Mouse (Mus musculus) megakaryocyte-erythroid progenitor cell, adult 5-6 weeks (primary cell): ENCODE results near the gene Faf1. TPM values are rescaled to one million over a fixed set of nuclear protein-coding genes. Genes with fewer than 3 reads are reported as not detected.

Experiments
- ATAC-seq: replicated peaks from 2 replicates; pipeline ENCODE4 v1.8.0; 2016; ENCODE audit warnings: mild to moderate bottlenecking, inconsistent platforms; ENCODE audit not compliant: severe bottlenecking, poor library complexity, low FRiP score, low TSS enrichment
- total RNA-seq, 2 experiments: library from RNA; stranded (forward) in 1 of 2; stranded (reverse) in 1 of 2; fragments of 200-1000, 215-1000 nt in 1 of 2; fragments of >200 nt in 1 of 2; fragmentation: Nextera tagmentation in 1 of 2; gene quantifications; 2 replicates each; pipeline ENCODE4 v1.2.3; 2014 to 2017

Gene Faf1
- total RNA-seq, 2 experiments from 2014 or later = 36.9 to 45.1 TPM

DNA sequence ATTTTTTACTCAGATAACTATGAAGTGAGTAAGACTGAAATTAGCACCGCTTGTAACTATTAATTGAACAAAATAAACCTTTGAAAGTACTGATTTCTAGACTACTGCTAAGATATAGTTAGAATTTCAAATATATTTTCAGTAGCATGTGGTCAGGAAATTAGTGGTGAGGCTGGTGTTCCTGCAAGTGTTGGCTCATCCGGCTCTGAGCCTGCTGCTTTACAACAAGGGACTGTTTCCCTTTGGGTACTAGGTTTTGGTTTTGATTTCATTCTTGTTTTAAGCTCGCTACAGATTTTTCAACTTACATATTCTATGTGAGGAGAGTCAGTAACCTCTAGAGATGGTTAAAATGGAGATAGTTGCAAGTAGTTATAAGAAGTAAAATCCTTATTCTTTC, 84.1 kb downstream of the Faf1 start:
- no peak for ATAC-seq

DNA sequence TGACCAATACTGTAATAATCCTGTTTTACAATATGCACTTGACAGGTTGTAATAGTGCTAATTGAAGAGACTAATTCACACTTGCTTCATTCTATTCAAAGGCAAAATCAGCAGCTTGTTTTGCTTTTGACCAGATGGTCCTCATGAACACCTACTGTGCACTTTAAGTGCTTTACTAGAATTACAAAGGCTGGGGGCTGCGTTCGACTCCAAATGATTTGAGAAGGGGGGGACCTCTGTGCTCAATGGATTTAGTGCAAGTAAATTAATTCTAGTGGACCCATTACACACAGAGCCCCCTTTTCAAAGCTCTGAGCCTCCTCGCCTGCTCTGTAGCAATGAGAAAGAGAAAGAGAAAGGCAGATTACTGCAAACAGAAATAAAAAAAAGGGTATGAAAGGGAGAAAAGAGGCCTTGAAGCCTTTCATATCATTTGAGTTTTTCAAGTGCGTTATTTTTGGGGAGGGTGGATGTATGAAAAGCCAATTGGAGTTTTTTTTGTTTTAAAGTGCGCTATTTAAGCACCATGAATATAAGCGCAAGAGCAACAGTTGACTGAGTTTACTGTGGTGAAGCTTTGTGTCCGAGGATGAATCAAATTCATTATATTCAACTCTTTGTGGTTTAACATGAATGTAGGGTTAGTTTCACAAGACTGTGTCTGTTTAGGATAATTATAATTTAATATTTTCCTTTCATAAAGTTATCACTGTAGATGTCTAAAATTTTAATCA, 86.5 kb downstream of the Faf1 start:
- no peak for ATAC-seq

DNA sequence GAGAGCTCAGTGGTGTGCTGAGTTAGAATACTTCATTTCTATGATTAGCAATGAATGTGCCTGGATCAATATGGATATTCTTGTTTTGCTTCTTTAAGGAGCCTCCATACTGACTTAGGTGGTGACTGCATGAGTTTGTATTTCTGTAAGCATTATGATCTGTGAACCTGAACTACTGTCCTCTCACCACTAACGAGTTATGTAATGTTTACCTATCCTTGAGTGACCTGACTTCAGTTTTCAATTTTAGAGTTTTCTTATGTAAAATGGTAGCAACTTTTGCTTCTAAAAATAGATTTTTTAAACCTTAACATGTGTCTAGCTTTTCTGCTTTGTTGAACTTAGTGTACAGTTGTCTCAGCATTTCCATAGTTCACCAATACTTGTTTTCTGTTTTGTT, 92.7 kb downstream of the Faf1 start:
- no peak for ATAC-seq

DNA sequence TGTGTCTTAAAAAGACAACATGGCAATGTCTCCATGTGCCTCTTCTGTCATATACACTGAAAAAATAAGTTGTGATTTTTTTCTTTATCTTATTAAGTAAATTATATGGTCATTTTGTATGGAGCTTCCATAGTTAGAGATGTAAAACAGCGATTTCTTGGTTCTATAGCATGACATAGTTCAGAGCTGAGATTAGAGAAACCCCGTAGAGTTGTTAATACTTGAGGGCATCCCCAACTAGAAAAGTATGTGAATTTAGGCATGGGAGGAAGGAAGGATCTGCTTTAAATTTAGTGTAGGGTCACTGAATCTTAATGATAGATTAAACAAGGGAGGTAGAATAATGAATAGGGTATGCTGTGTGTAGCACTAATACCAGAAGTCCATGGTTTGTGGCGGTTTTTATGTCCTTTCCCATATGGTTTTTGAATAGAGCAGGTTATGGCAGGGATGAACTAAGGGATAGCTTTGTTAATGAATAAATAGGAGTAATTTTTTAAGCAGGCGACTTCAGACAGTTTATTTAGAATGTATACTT, 106.3 kb downstream of the Faf1 start:
- no peak for ATAC-seq

DNA sequence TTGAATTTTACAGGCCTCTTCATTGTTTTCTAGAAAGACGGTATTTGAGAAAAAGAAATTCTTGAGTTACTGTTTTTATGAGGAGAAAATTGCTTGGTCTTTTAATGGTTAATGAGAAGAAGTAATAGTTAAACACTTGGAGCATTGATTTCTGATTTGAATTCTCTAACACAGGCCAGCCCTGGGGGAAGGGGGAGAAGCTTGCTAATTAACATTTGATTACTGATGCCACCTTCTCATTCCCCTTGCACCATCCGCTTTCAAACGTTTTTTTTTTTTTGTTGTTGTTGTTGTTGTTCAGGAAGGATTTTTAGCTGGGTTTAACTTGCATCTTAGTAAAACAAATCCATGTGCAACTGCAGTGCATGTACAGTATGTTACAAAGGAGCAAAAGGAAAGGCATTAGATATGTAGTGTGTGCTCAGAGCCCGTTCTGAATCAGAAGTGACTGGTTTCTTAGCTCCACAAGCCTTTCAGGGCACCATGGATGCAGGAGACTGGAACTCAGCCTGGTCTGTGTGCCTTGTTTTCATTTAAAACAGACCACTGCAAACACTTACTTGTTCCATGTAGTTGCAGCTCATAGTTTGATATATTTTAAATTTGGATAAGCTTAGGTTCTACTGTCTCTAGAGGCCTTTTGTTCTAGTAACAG, 113.1 kb downstream of the Faf1 start:
- ATAC-seq = no peak

DNA sequence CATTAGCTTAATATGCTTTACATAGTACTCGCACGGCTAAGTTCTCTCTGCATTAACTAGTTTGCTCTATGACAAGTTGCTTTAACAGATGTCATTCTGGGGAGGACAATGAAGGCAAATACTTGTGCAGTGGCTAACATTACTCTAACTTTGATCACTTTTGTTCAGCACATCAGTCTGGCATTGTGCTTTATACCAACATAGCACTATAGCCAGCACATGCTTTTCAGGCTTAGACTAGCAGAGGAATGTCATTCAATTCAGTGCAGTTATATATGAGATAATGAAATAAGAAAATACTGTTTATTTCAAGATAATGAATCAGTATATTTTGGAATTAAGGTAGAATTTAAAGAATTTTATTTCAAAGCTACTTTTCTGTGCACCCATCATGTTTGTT, 115.9 kb downstream of the Faf1 start:
- no peak for ATAC-seq

DNA sequence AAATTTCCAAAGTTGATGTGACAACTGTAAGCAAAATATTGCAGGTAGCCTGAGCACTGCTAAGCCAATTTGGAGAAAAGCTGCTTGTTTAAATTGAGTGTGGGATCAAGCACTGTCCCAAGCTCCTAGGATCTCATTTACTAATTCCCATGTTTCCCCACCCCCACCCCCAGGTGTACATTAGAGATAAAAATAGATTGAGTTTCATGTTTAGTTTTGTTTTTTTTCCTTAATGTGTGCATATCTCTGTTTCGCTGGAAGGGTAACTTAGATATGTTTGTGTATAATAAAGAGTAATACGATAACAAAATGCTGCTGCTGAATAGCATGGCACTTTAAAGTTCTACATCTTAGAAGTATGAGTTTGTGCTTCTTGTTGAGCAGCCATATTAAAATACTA, 116.7 kb downstream of the Faf1 start:
- ATAC-seq = peak; percentile 59

DNA sequence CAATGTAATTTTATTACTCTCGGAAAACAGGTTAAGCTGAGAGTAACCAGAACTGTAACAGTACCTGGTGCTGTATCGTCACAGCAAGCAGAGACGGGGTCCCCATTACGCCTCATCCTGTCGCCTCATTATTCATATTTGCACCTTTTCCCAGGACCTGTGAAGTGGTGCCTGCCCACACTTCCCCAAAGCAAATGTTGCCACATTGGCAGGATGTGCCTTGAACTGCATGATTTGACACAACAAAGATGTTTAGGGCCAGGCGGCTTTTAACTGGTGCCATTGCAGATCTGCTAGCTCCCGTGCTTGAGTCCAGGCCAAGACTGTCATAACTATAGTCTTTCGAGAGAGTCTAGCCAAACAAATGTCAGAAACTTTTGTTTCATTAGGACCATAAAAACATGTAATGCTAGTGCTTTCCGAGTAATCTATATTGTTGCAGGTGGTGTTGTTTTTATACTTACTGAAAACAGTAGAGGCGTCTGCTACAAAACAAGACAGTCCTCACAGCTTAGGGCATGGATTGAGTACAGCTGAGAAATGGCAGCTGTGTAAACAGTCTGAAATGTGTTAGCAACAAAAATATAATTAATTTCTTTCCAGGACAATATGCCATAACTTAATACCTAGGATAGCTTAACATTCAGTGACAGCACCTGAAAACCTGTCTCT, 121.3 kb downstream of the Faf1 start:
- no peak for ATAC-seq

DNA sequence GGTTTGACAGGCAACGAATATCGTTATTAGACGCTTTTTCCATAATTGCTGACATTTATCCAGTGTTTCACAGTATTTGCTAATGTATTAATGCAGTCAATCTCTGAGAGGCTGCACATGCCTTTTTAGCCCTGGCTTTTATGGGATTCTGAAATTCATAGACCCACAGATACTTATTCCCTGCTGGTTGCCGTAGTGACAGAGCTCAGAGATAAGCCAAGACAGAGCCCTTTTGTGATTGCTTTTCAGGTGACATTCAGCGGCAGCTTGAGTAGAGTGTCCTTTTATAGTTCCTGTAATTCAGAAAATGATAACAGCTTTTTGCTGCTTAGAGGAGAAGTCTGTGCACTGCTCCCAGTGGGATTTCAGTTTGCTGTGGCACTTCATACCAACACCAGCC, 130.0 kb downstream of the Faf1 start:
- no peak for ATAC-seq

DNA sequence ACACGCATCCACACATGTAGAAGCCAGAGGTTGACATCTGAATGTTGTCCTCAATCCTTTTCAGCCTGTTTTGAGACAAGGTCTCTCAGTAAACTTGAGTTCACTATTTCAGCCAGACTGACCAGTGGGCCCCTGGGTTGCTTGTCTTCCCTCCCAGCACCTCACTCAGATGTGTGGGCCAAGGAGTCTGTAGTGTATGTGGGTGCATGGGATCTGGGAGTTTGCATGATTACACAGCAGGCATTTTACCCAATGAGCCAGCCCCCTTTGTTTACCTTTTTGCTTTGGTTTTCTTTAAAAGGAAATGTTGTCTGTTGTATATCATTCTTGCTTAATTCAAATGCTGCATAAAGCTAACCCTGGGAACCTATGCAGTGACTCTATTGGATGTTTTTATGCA, 138.8 kb downstream of the Faf1 start:
- no peak for ATAC-seq

DNA sequence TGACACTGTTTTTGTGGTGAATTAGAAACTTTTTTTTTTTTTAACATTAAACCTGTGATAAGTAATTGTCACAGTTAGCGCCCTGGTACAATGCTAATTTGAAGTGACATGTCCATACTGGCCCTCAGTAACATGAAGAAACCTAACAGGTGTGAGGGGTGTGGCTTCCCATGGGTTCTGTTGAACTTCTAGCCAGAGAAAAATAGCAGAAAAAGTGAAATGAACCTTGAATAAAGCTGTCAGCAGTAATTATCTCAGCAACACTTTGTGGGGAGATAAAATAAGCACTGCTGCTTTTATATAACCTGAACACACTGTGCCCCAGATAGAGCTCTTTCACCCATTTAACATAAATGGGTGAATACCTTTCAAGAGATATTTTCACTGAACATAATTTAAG, 139.2 kb downstream of the Faf1 start:
- ATAC-seq = no peak

DNA sequence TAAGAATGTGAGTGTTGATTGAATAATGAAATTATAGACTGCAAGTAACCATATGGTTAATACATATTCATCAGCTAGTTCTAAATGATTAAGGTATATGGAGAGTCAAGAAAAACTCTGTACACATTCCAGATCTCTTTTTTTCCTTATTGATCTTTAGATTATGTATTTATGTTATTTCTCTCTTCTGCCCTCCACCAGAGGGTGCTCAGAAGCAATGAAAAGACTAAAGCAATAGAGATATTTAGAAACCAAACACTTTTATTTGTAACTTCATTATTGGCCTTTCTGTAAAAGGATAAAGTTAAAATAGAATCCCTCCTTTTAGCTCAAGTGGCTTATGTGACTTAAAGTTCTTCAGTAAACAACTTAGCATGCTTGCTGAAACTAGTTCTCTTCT, 143.1 kb downstream of the Faf1 start:
- ATAC-seq = no peak

DNA sequence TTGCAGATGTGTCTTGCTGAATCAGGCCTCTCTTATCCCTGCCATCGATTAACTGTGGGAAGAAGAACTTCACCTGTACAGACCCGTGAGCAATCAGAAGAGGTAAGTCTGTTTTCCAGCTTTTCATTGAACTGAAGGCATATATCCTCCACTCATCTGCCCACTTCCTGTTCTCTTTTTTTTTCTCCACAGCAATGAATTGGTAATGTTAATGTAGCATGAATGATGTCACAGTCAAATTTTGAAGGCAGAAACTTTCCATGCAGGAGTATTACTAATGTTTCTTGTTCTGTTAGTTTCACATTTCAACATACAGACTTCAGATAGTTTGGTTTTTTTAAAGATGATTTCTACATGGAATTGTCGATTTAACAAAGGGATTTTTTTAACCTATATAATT, 153.4 kb downstream of the Faf1 start:
- no peak for ATAC-seq

DNA sequence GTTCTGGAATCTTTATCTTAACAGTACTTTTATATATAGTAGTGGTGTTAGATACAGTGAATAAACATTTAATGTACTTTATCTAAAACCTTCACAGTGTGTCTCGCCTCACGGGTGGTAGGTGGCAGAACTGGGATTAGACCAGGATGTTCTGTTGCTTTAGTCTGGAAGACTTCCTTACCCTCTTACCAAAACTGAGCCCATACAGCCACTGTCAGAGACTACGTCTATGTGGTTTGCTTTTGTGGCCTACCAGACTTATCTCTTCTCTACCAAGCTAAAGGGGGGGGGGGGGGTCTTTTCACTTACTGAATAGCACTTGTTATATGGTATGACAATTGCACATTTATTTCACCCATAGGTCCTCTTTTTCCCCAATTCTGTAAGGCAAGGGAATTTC, 181.5 kb downstream of the Faf1 start:
- ATAC-seq = peak; percentile 75

DNA sequence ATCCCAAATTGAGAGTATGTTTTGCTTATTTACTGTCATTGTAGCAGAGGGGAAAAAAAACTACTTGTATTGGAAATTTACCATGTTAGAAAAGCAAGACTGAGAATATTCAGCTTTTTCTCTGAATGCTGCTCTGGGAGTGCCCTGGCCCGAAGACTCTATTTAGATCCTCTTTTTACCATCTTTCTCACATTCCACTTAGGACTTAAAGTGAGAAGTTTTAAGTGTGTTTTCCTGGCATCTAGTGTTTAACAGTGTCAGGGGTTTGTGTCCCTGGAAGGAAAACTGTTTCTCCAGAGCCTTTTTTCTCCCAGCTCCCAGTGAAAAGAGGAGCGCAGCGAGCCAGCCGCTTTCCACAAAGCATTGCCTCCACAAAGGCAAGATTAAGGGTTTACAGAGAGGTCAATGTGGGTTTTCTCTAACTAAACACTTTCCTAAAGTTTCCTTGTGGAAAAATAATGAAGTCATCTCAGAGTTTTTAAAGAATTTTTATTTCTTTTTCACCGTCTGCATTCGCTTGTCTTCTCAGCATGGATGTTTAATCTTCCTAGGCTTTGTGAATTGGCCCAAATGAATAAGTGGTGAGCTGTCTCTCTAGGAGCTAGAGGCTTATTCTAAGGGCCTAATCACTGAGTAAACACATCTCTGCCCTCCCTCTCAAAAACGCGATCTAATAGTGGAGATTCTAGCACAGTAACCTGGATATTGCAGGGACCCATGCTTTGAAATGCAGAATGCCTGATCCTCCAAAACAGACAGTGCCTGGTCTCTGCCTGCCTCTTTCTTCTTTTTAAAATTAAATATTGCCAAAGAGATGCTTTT, 182.4 kb downstream of the Faf1 start:
- no peak for ATAC-seq

DNA sequence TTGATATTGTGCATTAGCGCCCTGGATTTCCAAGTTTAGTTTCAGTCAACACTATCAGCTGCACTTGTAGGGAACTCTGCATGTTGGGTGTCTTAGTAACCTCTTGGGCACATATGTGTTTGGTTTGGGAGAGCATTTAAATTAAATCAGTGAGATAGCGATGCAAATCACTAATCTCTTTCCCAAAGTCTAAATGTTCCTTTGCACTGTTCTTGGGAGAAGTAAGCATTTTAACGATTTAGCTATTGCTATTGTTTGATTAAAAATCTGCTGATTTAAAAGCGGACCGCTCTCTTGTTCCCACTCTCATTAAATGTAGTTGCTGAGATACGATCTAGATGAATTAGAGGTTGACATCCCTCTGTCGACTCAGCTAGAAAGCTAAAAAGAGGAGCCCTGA, 183.0 kb downstream of the Faf1 start:
- no peak for ATAC-seq

DNA sequence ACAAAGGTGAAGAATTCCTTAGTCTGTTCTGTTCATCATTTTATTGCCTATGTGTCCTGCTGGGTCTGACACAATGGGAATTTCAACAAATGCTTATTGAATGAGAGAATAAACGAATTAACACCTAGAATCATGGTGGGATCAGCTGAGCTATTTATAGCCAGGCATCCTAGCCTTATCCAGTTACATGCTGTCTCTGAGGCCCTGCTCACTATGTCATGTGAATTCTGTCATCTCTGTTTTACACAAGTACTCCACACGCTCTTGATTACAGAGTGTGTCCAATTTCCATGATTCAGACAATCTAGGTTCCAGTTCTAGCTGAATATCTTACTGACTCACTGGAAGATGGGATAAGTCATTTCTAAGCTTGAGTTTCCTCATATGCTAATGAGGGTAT, 183.9 kb downstream of the Faf1 start:
- no peak for ATAC-seq

DNA sequence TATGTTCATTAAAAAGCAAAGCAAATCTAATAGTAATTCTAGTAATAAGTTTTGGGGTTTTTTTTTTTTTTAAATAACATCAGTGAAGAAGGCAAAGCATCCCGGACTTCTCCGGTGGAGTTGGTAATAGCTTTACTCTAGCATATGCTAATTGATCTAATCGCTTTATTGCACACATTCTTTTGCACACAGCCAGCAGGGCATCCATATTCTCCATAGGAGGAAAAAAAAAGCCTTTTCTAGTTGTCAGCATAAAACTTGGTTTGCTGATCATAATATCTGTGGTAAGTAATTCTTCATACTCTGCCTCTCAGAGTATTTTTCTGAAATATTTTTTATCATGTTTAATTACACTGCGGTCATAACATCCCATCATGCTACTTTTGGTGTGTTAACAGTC, 185.9 kb downstream of the Faf1 start:
- ATAC-seq = no peak

DNA sequence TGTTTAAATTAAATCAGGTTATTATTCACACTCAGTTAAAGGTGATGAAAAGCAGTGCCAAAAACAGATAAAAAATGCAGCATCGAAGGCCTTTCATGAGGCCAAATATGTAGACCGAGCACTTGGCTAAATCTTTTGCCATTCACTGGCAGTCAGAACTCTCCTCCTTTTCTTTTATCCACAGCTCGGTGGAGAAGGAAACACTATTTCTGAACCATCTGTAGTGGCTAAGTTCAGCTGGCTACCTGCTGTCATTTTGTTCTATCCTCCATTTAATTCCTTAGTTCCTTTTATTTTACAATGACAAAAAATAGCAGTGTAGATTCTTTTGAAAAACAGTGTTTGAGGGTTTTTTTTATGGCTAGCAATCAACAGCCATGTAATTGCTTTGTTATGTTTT, 186.6 kb downstream of the Faf1 start:
- no peak for ATAC-seq
